Mouse (Mus musculus) lung, postnatal 0 days (tissue): ENCODE measurements around the gene Bcar3. TPM values are rescaled to one million over a fixed set of nuclear protein-coding genes. Genes with fewer than 3 reads are reported as not detected.
A peak's percentile ranks its signal among the peaks of the same experiment; 100 is the strongest.

Source experiments
- ATAC-seq: fragments of 200-750 bp; cut with Nextera tagmentation; 2 replicates; pipeline ENCODE4 v1.8.0; 2017; ENCODE audit warnings: moderate library complexity
- DNase-seq: peaks from one replicate; pipeline ENCODE4 v3.0.0-alpha.2; 2016; ENCODE audit warnings: low spot score
- H3K27ac ChIP-seq: fragments of 300-500 bp; sonication (generic); 2 replicates; pipeline ENCODE4 v1.5.1; 2014; ENCODE audit warnings: antibody characterized with exemption, mild to moderate bottlenecking, low read length, mixed read lengths
- H3K27me3 ChIP-seq: fragments of 300-500 bp; sonication (generic); replicated peaks from 2 replicates; pipeline ENCODE4 v1.6.1; 2014; ENCODE audit warnings: low read length, mixed read lengths; ENCODE audit not compliant: insufficient read depth
- H3K36me3 ChIP-seq: fragments of 300-500 bp; sonication (generic); 2 replicates; pipeline ENCODE4 v1.6.1; 2014; ENCODE audit warnings: low read length, mixed read lengths; ENCODE audit not compliant: insufficient read depth
- H3K4me1 ChIP-seq: fragments of 300-500 bp; sonication (generic); 2 replicates; pipeline ENCODE4 v1.6.1; 2014; ENCODE audit warnings: antibody characterized with exemption, low read depth, low read length, mixed read lengths; ENCODE audit not compliant: insufficient read depth
- H3K4me2 ChIP-seq: fragments of 300-500 bp; sonication (generic); replicated peaks from 2 replicates; pipeline ENCODE4 v1.6.1; 2014; ENCODE audit warnings: low read depth, mild to moderate bottlenecking, low read length, moderate library complexity, mixed read lengths
- H3K4me3 ChIP-seq: fragments of 300-500 bp; sonication (generic); 2 replicates; pipeline ENCODE4 v1.5.1; 2014; ENCODE audit warnings: low read depth, low read length
- H3K9ac ChIP-seq: fragments of 300-500 bp; sonication (generic); replicated peaks from 2 replicates; pipeline ENCODE4 v1.6.1; 2014; ENCODE audit warnings: low read depth, mild to moderate bottlenecking
- H3K9me3 ChIP-seq: fragments of 300-500 bp; sonication (generic); 2 replicates; pipeline ENCODE4 v1.6.1; 2016; ENCODE audit warnings: low read length, mixed read lengths
- CTCF ChIP-seq: IDR thresholded peaks from 2 replicates; pipeline ENCODE4 v1.5.1; 2016; ENCODE audit warnings: antibody characterized with exemption, mild to moderate bottlenecking
- EP300 ChIP-seq: IDR thresholded peaks from 2 replicates; pipeline ENCODE4 v1.6.1; 2016; ENCODE audit warnings: antibody characterized with exemption, mild to moderate bottlenecking, control low read depth
- WGBS: fragments of 180-500 bp; shearing (Covaris S2); extraction: QIAGEN DNeasy Blood & Tissue Kit; methylation state at CpG from one replicate; pipeline ENCODE4 v1.1.7; 2014; 5-methylcytosine and 5-hydroxymethylcytosine counted together
- polyA plus RNA-seq: library from polyadenylated mRNA; unstranded; fragments of >200 nt; fragmentation: Nextera tagmentation; extraction: Ambion mirVana; gene quantifications from 2 replicates; pipeline ENCODE4 v1.2.1, GENCODE M21; 2015

The Bcar3 gene
- polyA plus RNA-seq, 1 experiment from 2014 or later: 38.3 TPM

DNA sequence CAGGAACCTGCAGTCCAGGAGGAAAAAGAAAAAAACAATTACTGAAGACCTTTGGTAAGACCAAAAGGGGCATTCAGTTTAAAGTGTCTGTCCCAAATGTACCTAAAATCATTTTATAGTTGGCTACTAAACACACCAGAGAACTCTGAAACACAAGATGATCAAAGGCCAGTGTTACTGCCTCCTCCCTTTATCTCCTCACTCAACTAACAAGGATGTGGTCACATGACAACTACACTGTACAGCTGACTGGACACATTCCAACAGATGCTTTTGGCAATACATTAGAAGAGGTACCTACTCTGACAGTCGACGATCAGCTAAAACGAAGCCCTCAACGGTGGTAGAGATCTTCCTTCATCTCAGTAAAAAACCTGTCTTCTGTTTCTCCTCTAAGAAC lies 247.0 kb downstream of the Bcar3 start:
- no peak for TF ChIP-seq CTCF
- no peak for TF ChIP-seq EP300
- 57% methylated on average over 4 of the region's 4 CpGs for whole genome bisulfite sequencing
- Histone ChIP-seq H3K27ac (no peak overlapping the region), H3K4me3 (no peak overlapping the region), H3K4me2 (no peak overlapping the region), H3K9ac (no peak overlapping the region), H3K36me3 (peaks cover 28% of the 10 kb centered on the region; the same call in 1 of the 2 replicates), H3K4me1 (no peaks in the 10 kb centered on the region), H3K9me3 (no peaks in the 10 kb centered on the region), H3K27me3 (no peaks in the 10 kb centered on the region)
- DNase-seq (no peak), ATAC-seq (no peak)

GRCm38 (mm10) chr3:122545346-122545745 lies 251.4 kb downstream of the Bcar3 start:
- TF ChIP-seq EP300 (no peak), CTCF (no peak)
- Histone ChIP-seq H3K9ac (no peak overlapping the region), H3K4me1 (no peaks in the 10 kb centered on the region), H3K4me3 (no peak overlapping the region), H3K9me3 (no peaks in the 10 kb centered on the region), H3K36me3 (peaks cover 29% of the 10 kb centered on the region; the same call in 1 of the 2 replicates), H3K27ac (no peak overlapping the region), H3K27me3 (no peaks in the 10 kb centered on the region), H3K4me2 (no peak overlapping the region)
- no peak for ATAC-seq
- 76% methylated on average over 2 of the region's 2 CpGs for WGBS
- DNase-seq: no peak

GRCm38 (mm10) chr3:122547469-122547868 lies 253.5 kb downstream of the Bcar3 start:
- no peak for ATAC-seq
- no peak for TF ChIP-seq CTCF
- TF ChIP-seq EP300: no peak

GRCm38 (mm10) chr3:122551174-122551573 lies 257.2 kb downstream of the Bcar3 start:
- H3K36me3 ChIP-seq: peaks cover 9% of the 10 kb centered on the region; the same call in 1 of the 2 replicates
- peak; percentile 53 for DNase-seq
- no peak overlapping the region for H3K9ac ChIP-seq
- H3K27ac ChIP-seq: no peak overlapping the region
- no peaks in the 10 kb centered on the region for H3K9me3 ChIP-seq
- H3K4me2 ChIP-seq: no peak overlapping the region
- WGBS: 59% methylated on average over 3 of the region's 3 CpGs
- no peaks in the 10 kb centered on the region for H3K4me1 ChIP-seq
- no peak for ATAC-seq
- TF ChIP-seq EP300 (peak; percentile 47; the same call in 1 of the 2 replicates), CTCF (no peak)
- H3K4me3 ChIP-seq: no peak overlapping the region
- no peaks in the 10 kb centered on the region for H3K27me3 ChIP-seq

More at GRCm38 (mm10) chr3:122547469-122547868, 253.5 kb downstream of the Bcar3 start:
- no peak overlapping the region for H3K4me2 ChIP-seq
- 74% methylated on average over 4 of the region's 4 CpGs for WGBS
- H3K27ac ChIP-seq: no peak overlapping the region
- no peaks in the 10 kb centered on the region for H3K4me1 ChIP-seq
- no peaks in the 10 kb centered on the region for H3K9me3 ChIP-seq
- H3K9ac ChIP-seq: no peak overlapping the region
- H3K27me3 ChIP-seq: no peaks in the 10 kb centered on the region
- DNase-seq: no peak
- H3K36me3 ChIP-seq: peaks cover 17% of the 10 kb centered on the region; the same call in 1 of the 2 replicates
- no peak overlapping the region for H3K4me3 ChIP-seq

- WGBS: 58% methylated on average over 2 of the region's 2 CpGs
- no peak overlapping the region for H3K4me2 ChIP-seq
Observed at GRCm38 (mm10) chr3:122557766-122558165, 263.8 kb downstream of the Bcar3 start.

DNA sequence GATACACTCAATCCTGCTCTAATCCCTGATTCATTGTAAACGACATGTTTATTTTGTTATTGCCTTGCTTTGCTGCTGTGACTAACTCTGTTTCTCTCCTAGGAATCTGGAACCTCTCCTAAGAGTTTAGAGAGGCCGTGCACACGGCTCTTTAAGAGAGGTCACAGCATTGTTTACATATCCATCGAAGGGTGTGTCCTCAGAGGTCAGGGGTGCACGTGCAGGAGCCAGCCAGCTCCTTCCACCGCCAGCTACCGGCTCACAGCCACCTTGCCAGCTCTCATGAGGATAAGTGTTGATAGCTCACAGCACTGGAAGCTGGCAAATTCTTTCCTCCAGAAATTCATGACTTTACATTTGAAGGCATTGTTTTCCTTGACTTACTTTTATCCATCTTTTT lies 271.3 kb downstream of the Bcar3 start:
- peaks cover 3% of the 10 kb centered on the region; the same call in 1 of the 2 replicates for H3K4me1 ChIP-seq
- TF ChIP-seq EP300: peak; percentile 32; the same call in 1 of the 2 replicates
- no peak for TF ChIP-seq CTCF
- DNase-seq: peak; percentile 71
- no peak overlapping the region for H3K4me3 ChIP-seq
- H3K4me2 ChIP-seq: no peak overlapping the region
- ATAC-seq: peak; percentile 89
- H3K9ac ChIP-seq: no peak overlapping the region
- no peaks in the 10 kb centered on the region for H3K9me3 ChIP-seq
- WGBS: 12% methylated on average over 7 of the region's 7 CpGs
- no peaks in the 10 kb centered on the region for H3K27me3 ChIP-seq
- no peaks in the 10 kb centered on the region for H3K36me3 ChIP-seq
- H3K27ac ChIP-seq: no peak overlapping the region

More at GRCm38 (mm10) chr3:122557766-122558165, 263.8 kb downstream of the Bcar3 start:
- DNase-seq: no peak
- no peak overlapping the region for H3K27ac ChIP-seq
- ATAC-seq: no peak
- TF ChIP-seq EP300 (no peak), CTCF (no peak)
- no peak overlapping the region for H3K4me3 ChIP-seq
- H3K36me3 ChIP-seq: no peaks in the 10 kb centered on the region
- no peak overlapping the region for H3K9ac ChIP-seq
- H3K27me3 ChIP-seq: no peaks in the 10 kb centered on the region
- H3K9me3 ChIP-seq: no peaks in the 10 kb centered on the region
- H3K4me1 ChIP-seq: no peaks in the 10 kb centered on the region

- no peak overlapping the region for H3K4me2 ChIP-seq
- peaks cover 3% of the 10 kb centered on the region; the same call in 1 of the 2 replicates for H3K4me1 ChIP-seq
- H3K9ac ChIP-seq: no peak overlapping the region
- H3K4me3 ChIP-seq: no peak overlapping the region
- no peak overlapping the region for H3K27ac ChIP-seq
- no peak for TF ChIP-seq CTCF
- TF ChIP-seq EP300: no peak
- ATAC-seq (no peak), DNase-seq (peak; percentile 13)
- H3K27me3 ChIP-seq: no peaks in the 10 kb centered on the region
- 63% methylated on average over 3 of the region's 3 CpGs for WGBS
- no peaks in the 10 kb centered on the region for H3K9me3 ChIP-seq
- H3K36me3 ChIP-seq: no peaks in the 10 kb centered on the region
Observed at GRCm38 (mm10) chr3:122566112-122566511, 272.2 kb downstream of the Bcar3 start.
